Mouse (Mus musculus): Measurements from ENCODE around the gene Nfia. TPM values are rescaled to one million over a fixed set of nuclear protein-coding genes. Genes with fewer than 3 reads are reported as not detected.
A peak's percentile ranks its signal among the peaks of the same experiment; 100 is the strongest.

Gene Nfia
- total RNA-seq, 2 experiments from 2014 or later = 113 to 115 TPM

DNA sequence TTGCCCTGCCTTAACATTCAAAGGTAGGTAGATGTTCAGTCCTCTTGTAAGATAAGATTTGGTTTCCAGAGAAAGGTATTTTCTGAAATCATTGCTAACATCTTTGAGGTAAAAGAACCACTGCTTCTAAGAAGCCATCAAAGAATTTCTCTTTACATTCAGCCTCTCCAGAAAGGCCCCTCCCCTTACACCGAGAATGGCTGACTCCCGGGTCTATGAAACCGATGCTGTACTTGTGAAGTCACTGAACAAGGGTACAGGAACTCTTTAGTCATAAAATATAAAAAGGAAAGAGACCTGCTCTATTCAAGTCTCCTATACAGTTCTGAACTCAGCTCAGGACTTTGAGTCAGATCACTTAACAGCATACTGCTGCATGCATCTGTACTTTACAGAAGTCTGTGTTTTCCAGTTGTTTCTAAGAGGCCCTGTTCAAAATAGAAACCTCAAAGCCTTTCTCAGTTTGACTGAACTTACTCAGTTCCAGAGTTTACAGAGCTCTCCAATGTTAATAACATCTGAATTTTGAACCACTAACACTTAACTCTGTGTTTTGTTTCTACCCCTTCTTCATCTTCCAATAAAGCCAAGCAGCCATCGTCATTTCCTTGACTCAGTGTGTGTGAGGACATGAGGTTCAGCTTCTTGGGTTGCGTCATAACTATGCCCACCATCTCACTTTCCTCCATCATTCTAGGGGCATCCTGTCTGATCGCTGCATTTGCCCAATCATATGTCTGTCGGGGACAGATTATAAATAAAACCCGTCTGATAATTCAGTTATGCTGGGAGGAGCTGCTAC lies 223.6 kb downstream of the Nfia start:
- TF ChIP-seq CTCF (conservative IDR thresholded peaks at IDR 0.05) = no peak
- DNase-seq (ENCODE audit: low spot score in 2 of 2) = no peak
- peak overlapping the region; percentile 73 for H3K27ac ChIP-seq

DNA sequence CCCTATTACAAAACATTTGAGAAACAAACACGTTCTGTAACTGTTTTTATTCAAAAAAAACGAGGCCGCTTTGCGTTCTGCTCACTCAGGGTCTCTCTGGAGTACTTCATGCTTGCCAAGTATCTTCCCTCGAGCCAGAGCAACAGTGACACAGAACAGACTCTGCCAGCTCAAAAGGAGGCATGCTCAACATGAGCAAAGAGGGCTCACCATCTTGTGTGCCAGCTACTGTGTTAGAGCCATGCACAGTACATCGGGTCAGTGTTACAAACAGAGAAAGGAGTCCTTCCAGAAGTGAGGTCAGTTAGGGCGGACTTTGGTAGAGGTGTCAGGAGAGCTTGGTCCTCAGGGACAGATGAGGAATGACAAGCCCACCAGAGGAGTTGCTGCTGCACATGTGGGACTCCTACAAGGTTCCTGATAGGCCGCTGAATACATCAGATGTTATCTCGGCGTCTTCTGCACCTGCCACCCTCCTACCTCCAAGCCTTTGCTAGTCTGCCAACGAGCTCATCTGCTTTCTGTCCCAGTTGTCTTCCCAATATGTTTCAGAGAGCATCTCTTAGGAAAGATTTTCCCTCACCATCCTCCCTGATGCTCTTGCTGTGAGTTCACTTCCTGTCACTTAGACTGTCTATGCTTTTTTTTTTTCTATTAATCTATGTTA lies 224.8 kb downstream of the Nfia start:
- H3K4me3 ChIP-seq = no peak overlapping the region
- H3K27ac ChIP-seq = peak overlapping the region; percentile 73
- DNase-seq (ENCODE audit: low spot score in 2 of 2) = peak; percentile 46 to 51
- TF ChIP-seq CTCF (conservative IDR thresholded peaks at IDR 0.05) = no peak

More for the DNA sequence above, 223.6 kb downstream of the Nfia start:
- H3K4me3 ChIP-seq = no peak overlapping the region

DNA sequence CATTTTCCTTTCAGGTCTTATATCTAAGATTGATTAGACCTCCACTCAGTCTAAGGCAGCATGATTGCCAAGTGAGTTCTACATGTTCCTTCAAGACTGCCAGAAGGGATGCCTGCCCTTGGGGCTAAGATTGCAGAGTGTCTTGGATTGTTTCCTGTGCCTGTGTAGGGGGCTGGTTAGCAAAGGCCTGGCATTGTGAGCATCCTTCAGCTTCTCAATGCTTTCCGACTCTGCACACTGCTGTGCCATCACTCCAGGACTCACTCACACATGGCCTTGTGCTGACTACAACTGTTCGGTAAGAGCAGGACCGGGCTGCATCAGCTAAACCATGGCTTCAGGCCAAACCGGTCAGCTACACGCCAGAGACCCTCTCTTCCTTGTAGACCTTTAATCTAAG lies 229.7 kb downstream of the Nfia start:
- no peak for DNase-seq (ENCODE audit: low spot score in 2 of 2)
- no peak for TF ChIP-seq CTCF (conservative IDR thresholded peaks at IDR 0.05)
- Histone ChIP-seq H3K4me3 (no peak overlapping the region), H3K27ac (no peak overlapping the region)

DNA sequence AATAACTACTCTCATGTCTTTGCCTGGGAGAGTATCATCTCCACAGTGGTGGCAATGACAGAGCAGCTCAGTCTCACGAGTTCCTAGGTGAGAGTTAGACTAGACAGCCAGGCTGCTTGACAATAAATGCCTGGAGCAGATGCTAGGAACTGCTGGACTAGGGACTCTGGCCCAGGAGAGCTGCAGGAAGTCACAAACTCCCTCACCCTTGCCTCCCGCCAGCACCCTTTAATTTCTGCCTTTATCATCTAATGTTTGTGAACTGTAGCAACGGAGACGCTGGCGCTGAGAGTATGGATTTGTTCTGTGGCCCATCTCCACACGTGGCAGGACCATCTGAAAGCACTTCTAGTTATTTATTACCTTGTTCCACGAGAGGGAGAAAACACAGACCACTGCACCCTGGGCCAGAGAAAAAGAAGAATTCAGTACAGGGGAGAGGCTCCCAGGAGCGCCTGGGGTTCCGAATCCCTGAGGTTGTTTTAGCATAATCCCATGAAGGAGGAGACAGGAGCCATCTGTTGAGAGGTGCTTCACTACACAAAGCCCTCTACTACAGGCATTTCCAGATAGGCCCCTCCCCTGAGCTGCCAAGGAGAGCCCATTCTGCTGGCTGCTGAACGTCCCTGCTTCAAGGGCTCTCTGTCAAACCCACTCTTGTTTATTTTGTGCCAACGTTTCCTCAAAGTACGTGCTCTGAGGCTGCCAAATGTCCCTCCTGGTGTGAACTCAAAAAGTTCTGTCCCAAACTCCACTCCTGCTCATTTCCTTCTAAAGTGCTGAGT lies 231.0 kb downstream of the Nfia start:
- Histone ChIP-seq H3K4me3 (no peak overlapping the region), H3K27ac (peak overlapping the region; percentile 84)
- no peak for TF ChIP-seq CTCF (conservative IDR thresholded peaks at IDR 0.05)
- no peak for DNase-seq (ENCODE audit: low spot score in 2 of 2)

DNA sequence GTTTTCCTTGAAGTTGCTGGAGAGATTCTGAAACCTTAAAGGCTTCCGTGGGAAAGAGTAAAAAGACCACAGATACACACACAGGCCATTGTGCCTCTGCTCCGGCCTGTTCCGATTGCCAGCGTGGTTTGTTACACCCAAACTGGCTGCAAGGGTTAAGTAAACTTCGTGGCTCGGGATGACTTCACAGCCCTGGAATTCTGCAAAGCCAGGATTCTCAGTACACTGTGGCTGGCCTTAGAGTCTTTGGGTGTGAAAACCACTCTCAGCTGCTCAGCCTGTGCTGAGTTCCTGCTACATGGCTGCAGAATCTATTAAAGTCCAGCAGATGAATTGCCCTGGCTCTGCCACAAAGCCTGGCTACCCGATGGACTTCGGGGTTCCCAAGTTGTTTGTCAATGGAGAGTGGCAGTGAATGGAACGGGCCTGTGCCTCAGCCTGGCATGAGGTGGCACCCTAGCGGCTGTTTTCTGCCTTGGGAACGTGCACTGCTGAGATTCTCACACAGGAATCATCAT lies 231.6 kb downstream of the Nfia start:
- H3K27ac ChIP-seq = peak overlapping the region; percentile 84
- TF ChIP-seq CTCF (conservative IDR thresholded peaks at IDR 0.05) = peak; percentile 83

DNA sequence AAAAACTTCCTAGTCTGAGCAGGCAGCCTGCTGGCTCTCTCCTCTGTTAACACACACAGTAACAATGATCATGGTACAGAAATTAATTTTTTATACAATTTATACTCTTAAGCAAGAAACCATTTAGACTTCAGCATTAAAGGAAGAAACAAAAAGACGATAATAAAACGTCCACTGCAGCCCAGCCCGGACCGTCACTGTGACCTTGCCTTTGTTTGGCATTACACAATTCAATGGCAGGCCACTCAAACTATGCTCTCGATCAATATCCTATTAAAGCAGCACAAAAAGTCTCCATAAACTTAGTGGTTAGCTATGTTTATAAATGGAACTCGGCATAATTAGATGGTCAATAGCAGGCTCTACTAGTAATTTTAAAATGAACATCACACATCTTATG lies 232.5 kb downstream of the Nfia start:
- no peak for TF ChIP-seq CTCF (conservative IDR thresholded peaks at IDR 0.05)
- no peak overlapping the region for H3K4me3 ChIP-seq
- DNase-seq (ENCODE audit: low spot score in 2 of 2) = no peak
- H3K27ac ChIP-seq = peak overlapping the region; percentile 84

More for the DNA sequence above, 231.6 kb downstream of the Nfia start:
- DNase-seq (ENCODE audit: low spot score in 2 of 2) = peak; percentile 68 to 69
- H3K4me3 ChIP-seq = no peak overlapping the region

DNA sequence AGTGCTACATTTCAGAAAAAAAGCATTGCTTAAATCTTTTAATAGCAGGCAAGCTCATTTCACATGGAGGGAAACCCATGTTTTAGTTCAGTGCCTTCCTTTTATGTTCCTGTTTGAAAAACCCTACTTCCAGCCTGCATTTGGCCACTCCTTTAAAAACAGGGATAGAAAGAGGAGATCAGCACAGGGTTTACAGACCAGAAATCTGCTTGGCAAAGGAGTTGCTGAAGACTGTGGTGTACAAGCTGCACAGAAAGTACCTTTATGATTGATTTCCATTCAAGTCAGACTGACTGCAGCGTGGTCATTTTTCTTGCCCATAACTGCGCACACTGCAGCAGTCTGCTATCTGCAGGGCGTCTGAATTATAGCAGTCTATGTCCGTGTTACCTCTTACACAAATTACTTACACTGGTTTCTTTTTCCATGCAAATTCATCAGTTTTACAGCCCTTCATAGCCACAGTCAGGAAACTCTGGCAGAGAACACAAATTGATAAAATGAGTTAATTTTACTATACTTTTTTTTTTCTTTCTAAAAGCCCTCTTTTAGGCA lies 236.4 kb downstream of the Nfia start:
- peak overlapping the region; percentile 63 for H3K27ac ChIP-seq
- no peak for DNase-seq (ENCODE audit: low spot score in 2 of 2)

DNA sequence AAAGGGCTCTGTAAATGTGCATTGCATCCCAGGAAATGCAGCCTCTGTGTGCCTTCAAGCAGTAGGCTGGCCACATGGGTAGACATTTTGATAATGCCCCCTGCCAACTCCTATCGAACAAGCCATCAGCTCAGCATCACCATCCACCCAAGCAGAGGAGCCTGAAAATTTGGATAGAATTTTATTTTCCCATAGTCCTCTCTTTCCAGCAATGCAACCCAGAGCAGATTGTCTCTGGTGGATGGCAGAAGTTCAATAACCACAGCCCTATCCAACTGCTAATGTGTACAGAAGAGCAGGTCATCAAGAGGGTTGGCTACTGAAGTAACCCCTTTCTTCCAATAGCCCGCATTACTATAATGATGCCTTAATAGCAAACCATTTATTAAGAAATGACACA lies 237.4 kb downstream of the Nfia start:
- H3K4me3 ChIP-seq = no peak overlapping the region
- TF ChIP-seq CTCF (conservative IDR thresholded peaks at IDR 0.05) = no peak
- DNase-seq (ENCODE audit: low spot score in 2 of 2) = no peak
- peak overlapping the region; percentile 64; the same call in 1 of the 2 replicates for H3K27ac ChIP-seq

More for the DNA sequence above, 236.4 kb downstream of the Nfia start:
- no peak for TF ChIP-seq CTCF (conservative IDR thresholded peaks at IDR 0.05)
- H3K4me3 ChIP-seq = no peak overlapping the region

DNA sequence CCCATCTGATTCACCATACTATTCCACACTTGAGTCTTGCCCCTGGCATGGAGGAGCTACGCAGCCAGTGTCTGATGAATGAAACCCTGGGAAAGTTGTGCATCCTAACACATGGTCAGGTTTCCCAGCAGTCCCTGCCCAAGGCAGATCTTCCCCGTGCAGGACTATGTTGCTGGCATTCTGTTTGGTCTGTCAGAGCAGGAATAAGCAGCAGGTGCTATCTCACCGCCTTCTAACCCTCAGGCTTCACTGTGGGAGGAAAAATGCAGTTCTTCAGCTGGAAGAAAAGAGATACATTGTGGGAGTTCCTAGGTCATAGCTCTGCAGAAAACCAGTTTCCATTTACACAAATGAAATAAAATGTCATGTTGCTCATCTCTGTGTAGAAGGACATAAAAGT lies 247.3 kb downstream of the Nfia start:
- no peak for TF ChIP-seq CTCF (conservative IDR thresholded peaks at IDR 0.05)
- H3K27ac ChIP-seq = no peak overlapping the region
- no peak overlapping the region for H3K4me3 ChIP-seq
- no peak for DNase-seq (ENCODE audit: low spot score in 2 of 2)

DNA sequence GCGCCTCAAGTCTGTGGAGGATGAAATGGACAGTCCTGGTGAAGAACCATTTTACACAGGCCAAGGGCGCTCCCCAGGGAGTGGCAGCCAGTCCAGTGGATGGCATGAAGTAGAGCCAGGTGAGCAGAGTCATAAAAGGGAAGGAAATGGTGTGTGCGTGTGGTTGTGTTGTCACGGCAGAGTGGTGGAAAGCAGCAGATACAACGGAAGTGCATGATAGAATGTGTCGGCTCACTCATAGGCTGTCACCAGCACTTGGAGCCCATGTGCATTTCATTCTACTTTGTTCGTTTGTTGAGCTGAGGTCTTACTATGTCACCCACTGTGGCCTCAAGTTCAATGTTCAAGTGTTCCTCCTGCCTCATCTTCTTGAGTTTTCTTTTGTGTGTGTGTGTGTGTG lies 248.3 kb downstream of the Nfia start:
- TF ChIP-seq CTCF (conservative IDR thresholded peaks at IDR 0.05) = no peak
- no peak overlapping the region for H3K27ac ChIP-seq
- no peak for DNase-seq (ENCODE audit: low spot score in 2 of 2)
- no peak overlapping the region for H3K4me3 ChIP-seq

DNA sequence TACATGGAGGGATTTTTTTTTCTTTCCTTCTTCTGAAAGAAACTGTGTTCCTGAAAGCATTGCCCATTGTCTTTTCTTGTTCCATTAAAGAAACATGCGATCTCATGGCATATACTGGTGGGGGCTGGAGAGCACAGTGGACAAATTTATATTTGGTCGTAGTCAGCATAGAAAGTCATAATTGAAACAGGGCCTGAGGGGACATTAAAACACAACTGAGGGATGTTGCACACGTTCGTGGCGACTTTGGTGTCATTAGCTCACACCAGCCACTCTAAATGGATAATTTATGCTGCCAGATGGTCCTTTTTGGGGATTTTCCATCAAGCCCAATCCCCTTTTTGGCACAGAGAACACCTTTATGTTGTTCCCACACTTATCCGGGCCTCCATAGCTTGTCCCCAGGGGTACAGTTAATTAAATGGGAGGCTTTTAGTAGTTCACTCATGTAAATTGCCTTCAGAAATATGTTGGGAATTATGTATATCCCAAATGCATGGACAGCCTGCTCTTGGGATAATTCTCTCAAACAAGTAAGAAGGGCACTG lies 250.8 kb downstream of the Nfia start:
- Histone ChIP-seq H3K27ac (no peak overlapping the region), H3K4me3 (no peak overlapping the region)
- no peak for TF ChIP-seq CTCF (conservative IDR thresholded peaks at IDR 0.05)
- no peak for DNase-seq (ENCODE audit: low spot score in 2 of 2)

DNA sequence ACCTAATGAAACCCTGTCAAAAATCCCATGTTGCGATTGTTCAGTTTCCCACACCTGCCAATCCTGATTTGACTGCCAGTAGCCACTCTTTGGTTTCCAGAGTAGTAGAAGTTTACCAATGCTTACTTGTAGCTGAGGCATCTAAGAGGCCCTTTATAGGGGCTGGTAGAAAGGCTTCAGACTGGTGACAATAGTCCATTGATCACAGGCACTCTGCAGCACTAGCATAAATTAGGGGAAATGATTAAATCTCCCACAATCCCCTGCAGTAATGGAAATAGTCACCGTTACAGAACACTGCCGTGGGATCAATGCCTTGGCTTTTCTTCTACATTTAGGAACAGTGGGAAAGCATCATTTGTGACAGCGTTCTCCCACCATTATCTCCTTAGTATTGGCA lies 254.9 kb downstream of the Nfia start:
- TF ChIP-seq CTCF (conservative IDR thresholded peaks at IDR 0.05) = no peak

More for the DNA sequence above, 254.9 kb downstream of the Nfia start:
- no peak for DNase-seq (ENCODE audit: low spot score in 2 of 2)
- Histone ChIP-seq H3K27ac (peak overlapping the region; percentile 61), H3K4me3 (no peak overlapping the region)
